Mouse (Mus musculus) hindbrain, postnatal 0 days (tissue): ENCODE measurements around the gene Acsl6. TPM values are rescaled to one million over a fixed set of nuclear protein-coding genes. Genes with fewer than 3 reads are reported as not detected.

Source experiments
- ATAC-seq: fragments of 200-750 bp; cut with Nextera tagmentation; 2 replicates; pipeline ENCODE4 v1.8.0; 2017; ENCODE audit warnings: mild to moderate bottlenecking, moderate TSS enrichment, moderate library complexity
- DNase-seq: peaks from one replicate; pipeline ENCODE4 v3.0.0-alpha.2; 2015; ENCODE audit warnings: low spot score
- H3K27ac ChIP-seq: fragments of 300-500 bp; sonication (generic); 2 replicates; pipeline ENCODE4 v1.5.1; 2014; ENCODE audit warnings: mild to moderate bottlenecking
- H3K27me3 ChIP-seq: fragments of 300-500 bp; sonication (generic); 2 replicates; pipeline ENCODE4 v1.6.1; 2014; ENCODE audit warnings: low read length, mixed read lengths; ENCODE audit not compliant: insufficient read depth
- H3K36me3 ChIP-seq: fragments of 300-500 bp; sonication (generic); 2 replicates; pipeline ENCODE4 v1.6.1; 2014; ENCODE audit warnings: low read length, mixed read lengths; ENCODE audit not compliant: insufficient read depth
- H3K4me1 ChIP-seq: fragments of 300-500 bp; sonication (generic); 2 replicates; pipeline ENCODE4 v1.6.1; 2014; ENCODE audit warnings: antibody characterized with exemption, low read length, mixed read lengths; ENCODE audit not compliant: insufficient read depth
- H3K4me2 ChIP-seq: fragments of 300-500 bp; sonication (generic); 2 replicates; pipeline ENCODE4 v1.6.1; 2014; ENCODE audit warnings: low read depth, mild to moderate bottlenecking, low read length, moderate library complexity, mixed read lengths
- H3K4me3 ChIP-seq: fragments of 300-500 bp; sonication (generic); 2 replicates; pipeline ENCODE4 v1.5.1; 2014; ENCODE audit warnings: low read length
- H3K9ac ChIP-seq: fragments of 300-500 bp; sonication (generic); replicated peaks from 2 replicates; pipeline ENCODE4 v1.6.1; 2014; ENCODE audit warnings: mild to moderate bottlenecking, low read length, moderate library complexity, mixed read lengths
- H3K9me3 ChIP-seq: fragments of 300-500 bp; sonication (generic); 2 replicates; pipeline ENCODE4 v1.6.1; 2016; ENCODE audit warnings: low read length, mixed read lengths
- CTCF ChIP-seq: IDR thresholded peaks from 2 replicates; pipeline ENCODE4 v1.5.1; 2016; ENCODE audit warnings: antibody characterized with exemption, control low read depth, low read depth
- WGBS: fragments of 180-500 bp; shearing (Covaris S2); extraction: QIAGEN DNeasy Blood & Tissue Kit; methylation state at CpG from one replicate; pipeline ENCODE4 v1.1.7; 2014; 5-methylcytosine and 5-hydroxymethylcytosine counted together
- polyA plus RNA-seq: library from polyadenylated mRNA; unstranded; fragments of >200 nt; fragmentation: Nextera tagmentation; extraction: Ambion mirVana; gene quantifications from 2 replicates; pipeline ENCODE4 v1.2.1, GENCODE M21; 2015
- total RNA-seq: library from RNA; depleted of rRNA; stranded (reverse); fragments of >200 nt; gene quantifications from 2 replicates; pipeline ENCODE4 v1.2.3, GENCODE M21; 2014; rRNA removed

Gene Acsl6
- total and polyA plus RNA-seq, 2 experiments from 2014 or later: 60.1 to 76.9 TPM

DNA sequence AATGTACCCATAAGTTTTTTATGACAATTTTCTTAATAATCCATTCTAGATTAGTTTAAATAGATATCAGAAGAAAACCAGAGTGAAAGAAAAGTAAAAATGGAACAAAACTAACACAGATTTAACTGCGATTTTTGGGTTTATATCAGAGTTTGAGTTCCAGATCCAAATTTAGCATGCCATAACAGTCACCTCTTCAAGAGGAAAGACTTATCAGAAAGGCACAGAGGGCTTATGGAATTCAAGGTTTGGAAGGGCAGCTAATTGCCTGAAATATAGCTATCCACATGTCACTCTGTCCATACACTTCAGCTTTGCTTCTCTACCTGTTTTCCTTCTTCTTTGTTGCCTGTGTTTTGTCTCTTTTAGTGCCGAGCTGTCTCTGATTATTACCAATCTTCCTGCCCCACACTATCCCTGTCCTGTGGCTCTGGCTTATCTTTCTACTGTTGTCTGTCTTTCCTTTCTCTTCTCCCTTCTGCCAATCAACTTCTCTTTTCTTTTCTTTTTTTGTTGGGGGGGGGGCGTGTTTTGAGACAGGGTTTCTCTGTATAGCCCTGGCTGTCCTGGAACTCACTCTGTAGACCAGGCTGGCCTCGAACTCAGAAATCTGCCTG lies 103.4 kb downstream of the Acsl6 start:
- 80% methylated on average over 4 of the region's 4 CpGs for WGBS
- no peak for ATAC-seq
- H3K27ac ChIP-seq: no peak overlapping the region

GRCm38 (mm10) chr11:54410612-54411011 lies 107.0 kb downstream of the Acsl6 start:
- Histone ChIP-seq H3K4me3 (no peak overlapping the region), H3K4me2 (no peak overlapping the region), H3K27me3 (no peaks in the 10 kb centered on the region), H3K9ac (no peak overlapping the region), H3K4me1 (0 out of 2 replicates have a peak, but pooled peaks cover 3% of the 10 kb centered on the region), H3K9me3 (no peaks in the 10 kb centered on the region), H3K36me3 (no peaks in the 10 kb centered on the region), H3K27ac (no peak overlapping the region)
- ATAC-seq: no peak
- DNase-seq: no peak
- peak; percentile 45 for TF ChIP-seq CTCF

More for the DNA sequence above, 103.4 kb downstream of the Acsl6 start:
- Histone ChIP-seq H3K36me3 (no peaks in the 10 kb centered on the region), H3K4me2 (no peak overlapping the region), H3K4me1 (no peaks in the 10 kb centered on the region), H3K9me3 (no peaks in the 10 kb centered on the region), H3K27me3 (no peaks in the 10 kb centered on the region), H3K4me3 (no peak overlapping the region), H3K9ac (no peak overlapping the region)
- DNase-seq: no peak
- no peak for TF ChIP-seq CTCF

DNA sequence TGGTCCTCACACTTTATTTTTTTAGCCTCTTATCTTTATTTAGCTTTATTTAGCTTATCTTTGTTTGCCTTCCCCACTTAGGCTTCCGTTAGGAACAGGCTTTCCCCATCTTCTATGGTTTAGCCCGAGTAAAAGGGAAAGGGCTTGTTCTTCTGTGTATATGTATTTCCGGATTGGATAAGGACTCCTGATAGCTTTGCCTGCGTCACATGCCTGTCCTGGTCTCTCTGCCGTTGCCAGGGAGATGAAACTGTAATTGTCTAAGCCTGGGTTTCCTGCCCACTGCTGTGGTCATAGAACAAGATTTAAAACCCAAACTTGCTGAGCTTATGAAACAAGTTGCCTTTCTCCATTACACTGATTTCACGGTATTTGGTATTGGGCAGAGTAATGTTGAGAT lies 109.4 kb downstream of the Acsl6 start:
- Histone ChIP-seq H3K4me2 (peak overlapping the region; percentile 23; the same call in 1 of the 2 replicates), H3K36me3 (no peaks in the 10 kb centered on the region), H3K9ac (no peak overlapping the region), H3K4me1 (0 out of 2 replicates have a peak, but pooled peaks cover 3% of the 10 kb centered on the region), H3K27me3 (no peaks in the 10 kb centered on the region), H3K27ac (no peak overlapping the region), H3K9me3 (no peaks in the 10 kb centered on the region), H3K4me3 (no peak overlapping the region)
- ATAC-seq (peak; percentile 59; the same call in 1 of the 2 replicates), DNase-seq (peak; percentile 61)
- 34% methylated on average over 6 of the region's 6 CpGs for WGBS
- no peak for TF ChIP-seq CTCF

Other genes with a start within 250 kb of the Acsl6 start
- 46.1 and 51.1 TPM in 2 replicates for gene Pdlim4, start 234.8 kb upstream of the Acsl6 start, total RNA-seq
- 47.6 and 54.6 TPM in 2 replicates for gene Pdlim4, start 234.8 kb upstream of the Acsl6 start, polyA plus RNA-seq
- 6.5 and 9.7 TPM in 2 replicates for gene P4ha2, start 203.7 kb upstream of the Acsl6 start, total RNA-seq
- gene P4ha2, start 203.7 kb upstream of the Acsl6 start, polyA plus RNA-seq: 8.4 and 9.0 TPM in 2 replicates
- gene Csf2, start 54.1 kb upstream of the Acsl6 start, total RNA-seq: not detected in 2 replicates
- gene Csf2, start 54.1 kb upstream of the Acsl6 start, polyA plus RNA-seq: not detected in 2 replicates
- not detected in 2 replicates for gene Il3, start 36.5 kb upstream of the Acsl6 start, total RNA-seq
- gene Il3, start 36.5 kb upstream of the Acsl6 start, polyA plus RNA-seq: not detected in 2 replicates
- gene Meikin, start 66.9 kb downstream of the Acsl6 start, total RNA-seq: not detected in 2 replicates
- not detected in 2 replicates for gene Meikin, start 66.9 kb downstream of the Acsl6 start, polyA plus RNA-seq
- gene Fnip1, start 134.4 kb downstream of the Acsl6 start, total RNA-seq: 14.7 and 18.2 TPM in 2 replicates
- 6.5 and 6.6 TPM in 2 replicates for gene Fnip1, start 134.4 kb downstream of the Acsl6 start, polyA plus RNA-seq
- 44.9 and 47.9 TPM in 2 replicates for gene Rapgef6, start 219.0 kb downstream of the Acsl6 start, total RNA-seq
- 31.6 and 35.1 TPM in 2 replicates for gene Rapgef6, start 219.0 kb downstream of the Acsl6 start, polyA plus RNA-seq